Mouse (Mus musculus): ENCODE data around the gene Fam163b. TPM values are rescaled to one million over a fixed set of nuclear protein-coding genes. Genes with fewer than 3 reads are reported as not detected.

Fam163b gene
- polyA plus RNA-seq, 1 experiment: not detected

DNA sequence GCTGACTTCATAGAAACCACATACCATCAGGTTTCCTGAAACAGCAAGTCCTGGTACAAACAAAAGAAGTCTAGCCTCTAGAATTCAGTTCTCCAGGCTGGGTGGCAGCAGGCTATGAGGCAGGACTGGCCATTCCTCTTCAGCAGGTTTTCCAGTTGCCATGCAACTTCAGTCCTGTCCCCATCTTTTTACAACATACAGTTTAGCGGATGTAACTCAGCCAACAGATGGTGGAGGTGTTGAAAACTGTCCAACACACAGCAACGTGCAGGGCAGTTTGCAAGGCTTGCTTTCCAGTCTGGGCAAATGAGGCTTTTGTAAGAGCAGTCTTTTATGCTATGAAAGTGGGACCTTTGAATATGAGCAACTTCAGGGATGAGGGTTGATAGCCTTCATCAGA lies 2.7 kb upstream of the Fam163b start:
- H3K36me3 ChIP-seq (ENCODE audit: control insufficient read depth): no peaks in the 10 kb centered on the region
- H3K9me3 ChIP-seq (ENCODE audit: control insufficient read depth, low read length): no peaks in the 10 kb centered on the region; the same call in 1 of the 2 replicates
- H3K4me1 ChIP-seq (ENCODE audit: control insufficient read depth): no peaks in the 10 kb centered on the region

DNA sequence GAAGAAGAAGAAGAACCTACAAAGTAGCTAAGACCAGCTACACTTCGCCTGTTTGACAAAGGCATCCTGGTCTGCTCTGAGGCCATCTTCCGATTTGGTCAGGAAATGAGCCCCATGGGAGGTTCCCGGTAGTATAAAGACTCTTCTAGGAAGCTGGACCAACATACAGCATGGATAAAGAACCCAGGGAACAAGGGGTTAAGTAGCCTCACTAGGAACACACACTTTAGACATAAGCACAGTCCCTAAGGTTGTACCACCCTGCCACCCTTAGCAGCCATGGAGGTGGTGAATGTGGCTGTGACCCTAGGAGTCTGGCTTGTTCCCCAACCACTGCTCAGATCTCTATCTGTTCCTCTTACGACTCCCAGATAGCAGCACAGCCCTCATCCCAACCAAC lies 3.9 kb downstream of the Fam163b start:
- Histone ChIP-seq H3K27me3 (ENCODE audit: control insufficient read depth) (peaks cover 12% of the 10 kb centered on the region), H3K9me3 (ENCODE audit: control insufficient read depth, low read length) (no peaks in the 10 kb centered on the region), H3K4me3 (replicated peaks) (no peak overlapping the region), H3K36me3 (ENCODE audit: control insufficient read depth) (no peaks in the 10 kb centered on the region), H3K4me1 (ENCODE audit: control insufficient read depth) (no peaks in the 10 kb centered on the region)
- TF ChIP-seq TAL1 (IDR thresholded peaks at IDR 0.05; ENCODE audit: low read length): no peak
- TF ChIP-seq GATA1 (IDR thresholded peaks at IDR 0.05; ENCODE audit: low read length): no peak

More for the DNA sequence above, 2.7 kb upstream of the Fam163b start:
- Histone ChIP-seq H3K4me3 (replicated peaks) (no peak overlapping the region), H3K27me3 (ENCODE audit: control insufficient read depth) (peaks cover 12% of the 10 kb centered on the region)
- TF ChIP-seq GATA1 (IDR thresholded peaks at IDR 0.05; ENCODE audit: low read length) (no peak), TAL1 (IDR thresholded peaks at IDR 0.05; ENCODE audit: low read length) (no peak)

DNA sequence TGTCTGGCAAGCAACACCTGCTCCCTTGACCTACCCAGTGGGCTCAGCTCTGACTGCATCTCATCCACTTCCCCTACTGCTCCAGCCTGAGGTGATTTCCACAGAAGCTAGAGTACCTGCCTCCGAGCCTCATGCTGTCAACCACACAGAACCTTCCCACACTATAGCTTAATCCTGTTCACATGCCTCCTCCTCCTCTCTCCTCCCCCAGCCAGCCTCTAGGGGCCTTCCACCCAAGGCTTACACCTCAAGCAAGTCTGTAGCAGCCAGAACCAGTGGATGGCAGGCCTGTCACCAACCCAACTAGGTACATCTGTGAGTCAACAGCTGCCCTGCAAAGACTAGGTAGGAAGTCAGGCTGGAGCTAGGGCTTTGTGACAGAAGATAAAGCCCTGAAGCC lies 5.5 kb downstream of the Fam163b start:
- TF ChIP-seq GATA1 (IDR thresholded peaks at IDR 0.05; ENCODE audit: low read length) (no peak), TAL1 (IDR thresholded peaks at IDR 0.05; ENCODE audit: low read length) (no peak)
- H3K36me3 ChIP-seq (ENCODE audit: control insufficient read depth): no peaks in the 10 kb centered on the region
- H3K4me1 ChIP-seq (ENCODE audit: control insufficient read depth): no peaks in the 10 kb centered on the region
- no peak overlapping the region for H3K4me3 ChIP-seq (replicated peaks)
- peaks cover 8% of the 10 kb centered on the region for H3K27me3 ChIP-seq (ENCODE audit: control insufficient read depth)
- no peaks in the 10 kb centered on the region for H3K9me3 ChIP-seq (ENCODE audit: control insufficient read depth, low read length)

DNA sequence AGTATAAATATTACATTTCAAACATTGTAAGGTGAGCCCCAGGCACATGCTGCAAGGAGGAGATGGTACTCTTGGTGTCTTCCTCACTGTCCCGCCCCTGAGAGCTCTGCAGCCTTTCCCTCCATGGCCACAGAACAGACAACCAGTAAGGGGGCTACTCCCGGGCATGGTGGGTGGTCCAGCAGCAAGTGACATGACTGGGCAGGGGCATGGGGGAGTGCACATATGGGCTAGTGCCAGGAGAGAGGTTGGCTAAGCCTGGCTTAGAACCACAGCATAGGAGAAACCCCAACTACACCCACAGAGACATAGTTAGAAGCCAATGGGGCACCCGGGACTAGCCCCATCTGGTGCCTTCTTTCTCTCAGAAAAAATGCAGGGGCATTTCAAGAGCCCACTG lies 6.0 kb downstream of the Fam163b start:
- H3K9me3 ChIP-seq (ENCODE audit: control insufficient read depth, low read length): no peaks in the 10 kb centered on the region
- no peak for TF ChIP-seq TAL1 (IDR thresholded peaks at IDR 0.05; ENCODE audit: low read length)
- no peak for TF ChIP-seq GATA1 (IDR thresholded peaks at IDR 0.05; ENCODE audit: low read length)
- no peaks in the 10 kb centered on the region for H3K36me3 ChIP-seq (ENCODE audit: control insufficient read depth)
- peaks cover 4% of the 10 kb centered on the region; the same call in 1 of the 2 replicates for H3K27me3 ChIP-seq (ENCODE audit: control insufficient read depth)
- no peak overlapping the region for H3K4me3 ChIP-seq (replicated peaks)
- H3K4me1 ChIP-seq (ENCODE audit: control insufficient read depth): no peaks in the 10 kb centered on the region

DNA sequence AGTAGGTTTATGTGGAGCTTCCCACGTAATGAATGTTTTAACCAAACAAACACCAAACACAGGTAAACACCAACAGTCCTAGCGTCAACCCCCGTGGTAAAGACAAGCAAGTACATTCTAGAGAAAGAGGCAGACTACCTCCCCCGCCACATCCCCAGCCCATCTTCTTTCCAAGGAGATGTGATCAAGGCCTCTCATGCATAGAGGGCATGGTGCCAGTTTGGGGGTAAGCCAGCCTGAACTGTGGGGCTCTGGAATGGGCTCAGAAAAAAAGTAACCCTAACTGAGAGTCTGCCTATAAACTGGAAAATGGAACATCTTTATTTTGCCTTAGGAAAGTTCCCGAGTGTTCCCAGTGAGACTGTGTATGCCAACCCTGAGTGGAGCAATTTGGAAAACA lies 6.4 kb downstream of the Fam163b start:
- H3K27me3 ChIP-seq (ENCODE audit: control insufficient read depth): peaks cover under 1% of the 10 kb centered on the region; the same call in 1 of the 2 replicates
- H3K9me3 ChIP-seq (ENCODE audit: control insufficient read depth, low read length): no peaks in the 10 kb centered on the region
- TF ChIP-seq TAL1 (IDR thresholded peaks at IDR 0.05; ENCODE audit: low read length) (no peak), GATA1 (IDR thresholded peaks at IDR 0.05; ENCODE audit: low read length) (no peak)
- no peak overlapping the region for H3K4me3 ChIP-seq (replicated peaks)
- H3K4me1 ChIP-seq (ENCODE audit: control insufficient read depth): no peaks in the 10 kb centered on the region
- H3K36me3 ChIP-seq (ENCODE audit: control insufficient read depth): no peaks in the 10 kb centered on the region

DNA sequence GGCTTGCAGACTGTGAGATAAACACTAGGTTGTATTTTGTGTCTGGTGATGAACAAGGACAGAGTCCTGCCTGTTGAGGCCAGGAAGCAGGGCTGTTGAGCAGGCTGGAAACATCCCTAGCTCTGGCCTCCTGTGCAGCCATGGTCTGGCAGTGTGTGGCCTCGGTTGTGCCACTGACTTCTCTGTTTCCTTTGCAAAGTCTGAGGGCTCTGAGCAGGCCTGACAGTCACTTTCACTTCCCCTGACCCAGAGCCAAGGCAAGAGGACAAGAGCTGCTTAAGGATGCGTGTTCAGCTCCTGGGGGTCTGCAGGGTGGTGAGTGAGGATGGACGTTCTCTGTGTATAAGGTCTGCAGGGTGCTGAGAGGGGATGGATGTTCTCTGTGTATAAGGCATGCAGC lies 13.3 kb downstream of the Fam163b start:
- Histone ChIP-seq H3K4me3 (replicated peaks) (no peak overlapping the region), H3K9me3 (ENCODE audit: control insufficient read depth, low read length) (no peaks in the 10 kb centered on the region), H3K36me3 (ENCODE audit: control insufficient read depth) (no peaks in the 10 kb centered on the region), H3K4me1 (ENCODE audit: control insufficient read depth) (no peaks in the 10 kb centered on the region; the same call in 1 of the 2 replicates), H3K27me3 (ENCODE audit: control insufficient read depth) (no peaks in the 10 kb centered on the region)
- TF ChIP-seq TAL1 (IDR thresholded peaks at IDR 0.05; ENCODE audit: low read length) (no peak), GATA1 (IDR thresholded peaks at IDR 0.05; ENCODE audit: low read length) (no peak)

DNA sequence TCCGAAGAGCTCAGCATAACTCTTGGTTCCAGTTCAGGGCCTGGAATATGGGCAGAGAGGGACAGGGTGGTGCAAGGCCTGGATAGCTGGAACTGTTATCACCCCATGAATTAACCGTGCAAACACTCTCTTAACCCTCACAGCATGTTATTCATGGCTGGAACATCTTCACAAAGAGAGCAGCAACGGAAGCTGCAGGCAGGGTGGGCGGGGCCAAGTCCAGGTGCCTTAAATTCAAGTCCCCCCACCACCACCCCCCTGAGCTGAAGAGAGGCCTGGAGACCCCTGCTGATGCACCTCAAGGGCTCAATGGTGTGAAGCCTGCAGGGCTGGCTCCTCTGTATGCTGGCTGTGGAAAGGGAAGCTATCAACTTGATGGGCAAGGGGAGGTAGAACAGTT lies 15.8 kb downstream of the Fam163b start:
- no peak overlapping the region for H3K4me3 ChIP-seq (replicated peaks)
- H3K9me3 ChIP-seq (ENCODE audit: control insufficient read depth, low read length): no peaks in the 10 kb centered on the region
- no peaks in the 10 kb centered on the region for H3K27me3 ChIP-seq (ENCODE audit: control insufficient read depth)
- TF ChIP-seq TAL1 (IDR thresholded peaks at IDR 0.05; ENCODE audit: low read length): no peak
- TF ChIP-seq GATA1 (IDR thresholded peaks at IDR 0.05; ENCODE audit: low read length): no peak
- H3K36me3 ChIP-seq (ENCODE audit: control insufficient read depth): no peaks in the 10 kb centered on the region
- H3K4me1 ChIP-seq (ENCODE audit: control insufficient read depth): no peaks in the 10 kb centered on the region; the same call in 1 of the 2 replicates

DNA sequence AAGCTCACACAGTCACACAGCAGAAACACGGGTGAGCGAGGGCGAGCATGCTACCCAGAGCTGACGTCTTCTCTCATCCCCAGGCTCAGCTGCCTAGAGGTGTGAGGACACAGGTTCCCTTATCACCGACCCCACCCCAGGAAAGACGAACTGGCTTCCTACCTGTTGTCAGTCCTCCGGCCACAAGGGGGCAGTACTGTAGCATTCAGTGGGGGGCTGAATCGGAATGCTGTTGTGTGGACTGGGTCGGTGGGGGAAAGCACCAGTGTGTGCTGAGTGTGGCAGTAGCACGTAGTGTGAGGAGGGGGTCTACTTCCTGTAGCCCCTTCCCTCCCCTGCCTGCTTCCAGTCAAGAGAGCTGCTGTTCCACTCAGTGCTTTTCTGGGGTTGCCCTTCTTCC lies 16.3 kb downstream of the Fam163b start:
- no peak for TF ChIP-seq GATA1 (IDR thresholded peaks at IDR 0.05; ENCODE audit: low read length)
- TF ChIP-seq TAL1 (IDR thresholded peaks at IDR 0.05; ENCODE audit: low read length): no peak
- Histone ChIP-seq H3K27me3 (ENCODE audit: control insufficient read depth) (no peaks in the 10 kb centered on the region), H3K36me3 (ENCODE audit: control insufficient read depth) (no peaks in the 10 kb centered on the region), H3K4me1 (ENCODE audit: control insufficient read depth) (no peaks in the 10 kb centered on the region; the same call in 1 of the 2 replicates), H3K4me3 (replicated peaks) (no peak overlapping the region), H3K9me3 (ENCODE audit: control insufficient read depth, low read length) (no peaks in the 10 kb centered on the region)

DNA sequence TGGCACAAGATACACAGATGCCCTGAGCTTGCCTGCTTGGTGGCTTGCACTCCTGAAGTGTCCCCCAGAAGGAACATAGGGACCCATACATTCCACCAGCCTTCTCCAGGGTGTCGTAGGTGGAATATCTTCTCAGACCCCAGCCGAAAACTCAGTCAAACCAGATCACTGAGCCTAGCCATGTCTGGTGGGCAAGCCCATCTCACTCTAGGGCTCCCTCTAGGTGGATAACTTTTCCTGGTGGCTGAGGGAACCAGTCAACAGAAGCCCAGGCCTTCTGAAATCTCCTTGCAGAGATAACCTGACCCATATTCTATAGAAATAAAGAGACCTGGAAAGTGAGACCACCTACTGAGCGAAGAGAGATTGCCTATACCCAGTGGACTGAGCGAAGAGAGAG lies 19.2 kb downstream of the Fam163b start:
- no peaks in the 10 kb centered on the region for H3K27me3 ChIP-seq (ENCODE audit: control insufficient read depth)
- no peaks in the 10 kb centered on the region for H3K9me3 ChIP-seq (ENCODE audit: control insufficient read depth, low read length)
- H3K36me3 ChIP-seq (ENCODE audit: control insufficient read depth): no peaks in the 10 kb centered on the region
- TF ChIP-seq TAL1 (IDR thresholded peaks at IDR 0.05; ENCODE audit: low read length) (no peak), GATA1 (IDR thresholded peaks at IDR 0.05; ENCODE audit: low read length) (no peak)
- H3K4me3 ChIP-seq (replicated peaks): no peak overlapping the region
- H3K4me1 ChIP-seq (ENCODE audit: control insufficient read depth): no peaks in the 10 kb centered on the region; the same call in 1 of the 2 replicates

DNA sequence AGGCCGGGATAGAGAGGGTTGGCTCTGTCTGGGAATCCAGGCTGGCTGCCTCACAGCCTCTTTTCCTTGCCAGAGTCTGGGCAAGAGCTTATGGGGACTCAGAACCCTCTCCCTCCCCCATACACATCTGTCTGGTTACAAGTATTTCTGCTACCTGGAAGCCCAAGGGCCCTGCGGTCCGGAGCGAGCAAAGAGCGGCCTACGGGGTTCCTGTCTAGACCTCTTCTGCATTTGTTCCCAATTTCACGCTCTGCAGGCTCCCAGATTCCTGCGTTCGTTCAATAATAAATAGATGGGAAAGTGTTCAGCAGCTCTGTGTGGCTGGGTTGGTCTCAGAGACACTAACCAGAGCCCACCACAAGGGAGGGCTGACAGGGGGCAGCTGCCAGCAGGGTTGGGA lies 19.7 kb downstream of the Fam163b start:
- TF ChIP-seq TAL1 (IDR thresholded peaks at IDR 0.05; ENCODE audit: low read length): no peak
- TF ChIP-seq GATA1 (IDR thresholded peaks at IDR 0.05; ENCODE audit: low read length): no peak
- H3K4me1 ChIP-seq (ENCODE audit: control insufficient read depth): no peaks in the 10 kb centered on the region; the same call in 1 of the 2 replicates
- no peak overlapping the region for H3K4me3 ChIP-seq (replicated peaks)
- no peaks in the 10 kb centered on the region for H3K36me3 ChIP-seq (ENCODE audit: control insufficient read depth)
- no peaks in the 10 kb centered on the region for H3K27me3 ChIP-seq (ENCODE audit: control insufficient read depth)
- H3K9me3 ChIP-seq (ENCODE audit: control insufficient read depth, low read length): no peaks in the 10 kb centered on the region
